Mouse (Mus musculus): Measurements from ENCODE around the gene Psen1.
A peak's percentile ranks its signal among the peaks of the same experiment; 100 is the strongest.

Gene Psen1

GRCm38 (mm10) chr12:83723037-83723436 lies 35.1 kb downstream of the Psen1 start:
- no peak for DNase-seq (ENCODE audit: low spot score in 2 of 2)

- DNase-seq (ENCODE audit: low spot score in 2 of 2) = no peak
Measured at GRCm38 (mm10) chr12:83726510-83727308, 38.8 kb downstream of the Psen1 start.

GRCm38 (mm10) chr12:83732225-83732624 lies 44.3 kb downstream of the Psen1 start:
- no peak for DNase-seq (ENCODE audit: low spot score in 2 of 2)

GRCm38 (mm10) chr12:83734047-83734446 lies 46.1 kb downstream of the Psen1 start:
- DNase-seq (ENCODE audit: low spot score in 2 of 2) = no peak

GRCm38 (mm10) chr12:83736236-83736635 lies 48.3 kb downstream of the Psen1 start:
- DNase-seq (ENCODE audit: low spot score in 2 of 2) = peak in 1 of 2 experiments; percentile 15

- DNase-seq (ENCODE audit: low spot score in 2 of 2) = no peak
Measured at GRCm38 (mm10) chr12:83738651-83739050, 50.7 kb downstream of the Psen1 start.

DNA sequence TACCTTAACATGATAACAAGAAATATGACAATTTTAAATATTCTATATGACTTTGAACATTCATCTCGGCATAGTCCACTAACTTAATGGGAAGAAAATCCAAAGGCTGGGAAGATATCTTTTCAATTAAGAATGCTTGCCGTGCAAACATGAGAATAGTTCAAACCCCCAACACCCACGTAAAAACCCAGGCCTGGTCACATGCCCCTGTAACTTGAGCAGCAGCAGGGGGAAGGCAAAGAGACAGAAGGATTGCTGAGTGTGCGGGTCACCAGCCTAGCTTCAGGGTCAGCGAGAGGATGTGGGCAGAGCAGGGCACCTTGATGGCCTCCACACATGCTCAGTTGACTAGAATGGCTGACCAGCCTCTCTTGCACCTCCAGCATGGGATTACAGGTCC lies 53.8 kb downstream of the Psen1 start:
- DNase-seq (ENCODE audit: low spot score in 2 of 2) = no peak

DNA sequence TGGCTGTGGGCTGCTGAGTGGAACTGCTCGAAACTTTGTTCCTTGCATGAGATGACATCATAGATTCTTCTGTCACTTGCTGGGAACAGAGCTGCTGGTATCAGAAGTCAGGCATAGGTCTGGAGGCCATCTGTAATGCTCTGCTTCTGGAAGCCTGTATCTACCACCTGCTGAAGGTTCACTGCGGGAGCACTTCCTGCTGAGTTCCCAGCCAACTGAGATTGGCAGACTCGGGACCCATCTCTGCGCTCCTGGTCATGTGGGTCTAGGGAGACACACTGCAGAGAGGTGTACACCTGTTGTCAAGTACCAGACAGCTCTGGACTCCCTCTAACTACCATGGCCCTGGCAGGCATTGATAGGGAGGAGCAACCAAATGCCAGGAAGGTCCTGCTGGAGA lies 54.9 kb downstream of the Psen1 start:
- DNase-seq (ENCODE audit: low spot score in 2 of 2) = no peak

- DNase-seq (ENCODE audit: low spot score in 2 of 2) = no peak
Measured at GRCm38 (mm10) chr12:83743712-83744111, 55.8 kb downstream of the Psen1 start.

DNA sequence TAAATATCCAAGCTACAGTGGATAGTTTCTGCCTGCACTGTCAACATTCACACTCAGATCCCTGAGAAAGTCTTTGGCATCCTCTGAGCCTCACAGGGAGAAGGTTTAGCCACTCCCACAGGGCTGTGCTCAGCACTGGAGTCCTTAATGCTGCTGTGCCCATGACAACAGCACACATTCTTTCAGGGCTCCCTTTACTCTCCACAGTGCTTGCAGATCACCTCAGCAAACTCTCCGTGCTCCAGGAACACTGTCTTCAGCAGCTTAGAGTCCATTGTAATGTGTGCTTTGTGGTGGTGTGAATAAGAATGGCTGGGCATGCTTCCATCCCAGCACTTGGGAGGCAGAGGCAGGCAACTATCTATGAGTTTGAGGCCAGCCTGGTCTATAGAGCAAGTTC lies 61.2 kb downstream of the Psen1 start:
- no peak for DNase-seq (ENCODE audit: low spot score in 2 of 2)

- DNase-seq (ENCODE audit: low spot score in 2 of 2) = no peak
Measured at GRCm38 (mm10) chr12:83752495-83752894, 64.5 kb downstream of the Psen1 start.

GRCm38 (mm10) chr12:83758735-83759134 lies 70.8 kb downstream of the Psen1 start:
- no peak for DNase-seq (ENCODE audit: low spot score in 2 of 2)

DNA sequence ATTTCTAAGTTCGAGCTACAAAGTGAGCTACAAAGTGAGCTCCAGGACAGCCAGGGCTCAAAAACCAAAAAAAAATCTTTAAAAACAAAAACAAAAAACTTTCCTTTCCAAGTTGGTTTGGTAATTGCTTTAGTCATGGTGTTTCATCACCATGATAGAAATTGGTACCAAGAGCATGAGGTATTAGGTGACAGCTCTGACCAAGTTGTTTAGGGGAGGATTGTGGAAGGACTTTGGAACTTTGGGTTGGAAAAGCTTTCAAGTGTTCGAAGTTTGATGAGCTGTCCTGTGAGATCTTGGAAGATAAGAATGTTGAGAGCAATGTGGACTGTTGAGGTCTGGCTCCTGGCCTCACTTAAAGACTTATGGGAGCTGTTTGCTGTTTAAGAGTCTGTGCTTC lies 72.2 kb downstream of the Psen1 start:
- no peak for DNase-seq (ENCODE audit: low spot score in 2 of 2)

DNA sequence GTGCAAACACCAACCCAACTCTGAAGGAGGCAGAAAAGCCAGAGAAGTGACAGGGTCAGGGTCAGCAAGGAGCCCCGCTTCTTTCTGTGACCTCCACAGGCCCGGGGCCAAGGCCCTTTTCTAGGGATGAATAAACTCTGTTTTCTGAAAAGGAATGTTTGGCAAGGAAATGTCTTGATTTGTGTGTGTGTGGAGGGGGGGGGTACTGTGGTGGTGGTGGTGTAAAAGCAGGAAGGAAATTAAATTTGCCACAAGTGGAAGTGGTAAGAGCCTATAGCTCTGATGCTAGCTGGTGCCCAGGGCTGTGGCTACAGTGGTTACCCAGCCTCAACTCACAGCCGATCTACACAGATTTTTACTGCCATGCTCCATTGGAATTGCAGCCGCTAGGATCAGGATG lies 74.8 kb downstream of the Psen1 start:
- no peak for DNase-seq (ENCODE audit: low spot score in 2 of 2)

DNA sequence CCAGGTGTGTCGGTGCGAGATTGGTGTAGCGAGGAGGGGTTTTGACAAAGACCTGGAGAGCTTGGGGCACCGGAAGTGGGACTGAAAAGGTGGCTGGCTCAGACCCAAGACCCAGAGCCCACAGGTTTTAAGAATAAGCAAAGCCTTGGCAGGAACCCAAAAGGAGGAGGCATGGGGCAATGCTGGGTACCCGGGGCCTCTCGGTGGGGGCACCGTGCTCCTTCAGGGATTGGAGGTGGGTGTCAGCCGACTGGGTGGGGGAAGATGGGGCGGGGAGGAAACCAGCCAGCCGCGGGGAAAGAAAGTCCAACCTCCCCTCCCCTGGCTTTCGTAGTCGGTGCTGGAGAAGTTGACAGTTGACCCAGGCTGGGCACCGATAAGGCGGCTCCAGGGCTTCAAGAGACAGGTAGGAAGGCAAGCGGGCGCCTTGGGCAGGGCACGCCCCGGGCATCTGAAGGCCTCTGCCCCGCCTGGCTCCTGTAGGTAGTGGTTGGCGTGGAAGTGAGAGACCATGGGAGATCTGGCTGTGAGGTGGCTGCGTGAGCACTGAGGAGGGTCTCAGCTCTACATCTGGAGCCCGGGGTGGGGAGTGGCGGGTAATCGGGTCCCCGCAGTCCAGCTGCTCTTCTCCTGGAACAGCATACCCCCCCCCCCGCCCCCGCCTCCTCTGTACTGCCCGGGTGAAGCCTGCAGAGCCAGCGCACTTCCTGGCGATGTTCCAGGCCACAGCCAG lies 75.5 kb downstream of the Psen1 start, which contains the start of gene Papln:
TSS of gene Papln (plus strand) at position 324 of the 733 bp plus-strand sequence.
- no peak for DNase-seq (ENCODE audit: low spot score in 2 of 2)

DNA sequence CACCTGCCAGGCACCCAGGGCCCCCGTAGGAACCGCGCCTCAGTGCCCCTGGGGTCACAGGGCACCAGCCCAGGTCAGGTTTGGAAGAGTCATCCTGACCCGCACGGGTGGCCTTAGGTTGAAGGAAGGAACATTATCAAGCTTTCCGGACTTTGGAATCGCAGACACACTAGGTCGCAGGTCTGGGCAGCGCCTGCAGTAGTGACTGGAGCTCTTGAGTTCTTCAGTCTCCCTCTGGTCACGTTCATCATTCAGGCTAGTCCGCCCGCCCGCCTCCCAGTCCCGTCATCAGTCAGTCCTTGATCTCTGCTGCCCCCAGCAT lies 76.1 kb downstream of the Psen1 start:
- DNase-seq (ENCODE audit: low spot score in 2 of 2) = no peak

DNA sequence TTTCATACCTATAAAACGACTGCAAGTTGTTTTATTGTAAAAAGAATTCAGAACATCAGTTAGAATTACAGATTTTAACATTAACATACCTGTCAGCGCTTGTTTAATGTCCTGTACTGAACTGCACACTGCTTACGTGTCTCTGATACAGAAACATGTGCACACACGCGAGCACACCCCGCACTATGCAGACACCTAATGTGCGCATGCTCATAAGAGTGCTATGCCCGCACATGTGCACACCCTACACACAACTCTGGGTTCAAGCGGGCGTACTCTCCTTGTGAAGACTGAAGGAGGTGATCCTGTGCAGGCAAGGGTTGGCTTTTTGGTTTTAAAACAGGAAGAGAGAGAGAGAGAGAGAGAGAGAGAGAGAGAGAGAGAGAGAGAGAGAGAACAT lies 76.6 kb downstream of the Psen1 start:
- no peak for DNase-seq (ENCODE audit: low spot score in 2 of 2)

GRCm38 (mm10) chr12:83765965-83766603 lies 78.1 kb downstream of the Psen1 start:
- DNase-seq (ENCODE audit: low spot score in 2 of 2) = no peak

DNA sequence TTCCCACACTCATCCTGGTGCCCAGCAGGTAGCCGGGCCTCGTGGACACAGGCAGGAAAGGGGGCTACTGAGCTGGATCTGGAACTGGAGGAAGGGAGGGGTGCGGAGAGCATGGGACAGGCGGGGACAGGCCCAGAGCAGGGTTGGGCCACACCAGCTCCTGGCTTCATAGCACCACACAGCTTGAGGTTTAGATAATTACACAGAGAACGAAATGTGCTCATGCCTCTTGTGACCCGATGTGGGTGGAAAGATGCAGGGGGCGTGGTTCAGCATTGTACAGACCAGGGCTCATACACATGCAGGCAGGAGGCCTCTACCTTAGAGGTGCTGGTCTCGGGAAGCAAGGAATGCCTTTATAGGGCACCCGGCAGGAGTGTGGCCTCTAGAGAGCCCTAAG lies 79.9 kb downstream of the Psen1 start:
- DNase-seq (ENCODE audit: low spot score in 2 of 2) = no peak

- DNase-seq (ENCODE audit: low spot score in 2 of 2) = no peak
Measured at GRCm38 (mm10) chr12:83768235-83768899, 80.4 kb downstream of the Psen1 start.

DNA sequence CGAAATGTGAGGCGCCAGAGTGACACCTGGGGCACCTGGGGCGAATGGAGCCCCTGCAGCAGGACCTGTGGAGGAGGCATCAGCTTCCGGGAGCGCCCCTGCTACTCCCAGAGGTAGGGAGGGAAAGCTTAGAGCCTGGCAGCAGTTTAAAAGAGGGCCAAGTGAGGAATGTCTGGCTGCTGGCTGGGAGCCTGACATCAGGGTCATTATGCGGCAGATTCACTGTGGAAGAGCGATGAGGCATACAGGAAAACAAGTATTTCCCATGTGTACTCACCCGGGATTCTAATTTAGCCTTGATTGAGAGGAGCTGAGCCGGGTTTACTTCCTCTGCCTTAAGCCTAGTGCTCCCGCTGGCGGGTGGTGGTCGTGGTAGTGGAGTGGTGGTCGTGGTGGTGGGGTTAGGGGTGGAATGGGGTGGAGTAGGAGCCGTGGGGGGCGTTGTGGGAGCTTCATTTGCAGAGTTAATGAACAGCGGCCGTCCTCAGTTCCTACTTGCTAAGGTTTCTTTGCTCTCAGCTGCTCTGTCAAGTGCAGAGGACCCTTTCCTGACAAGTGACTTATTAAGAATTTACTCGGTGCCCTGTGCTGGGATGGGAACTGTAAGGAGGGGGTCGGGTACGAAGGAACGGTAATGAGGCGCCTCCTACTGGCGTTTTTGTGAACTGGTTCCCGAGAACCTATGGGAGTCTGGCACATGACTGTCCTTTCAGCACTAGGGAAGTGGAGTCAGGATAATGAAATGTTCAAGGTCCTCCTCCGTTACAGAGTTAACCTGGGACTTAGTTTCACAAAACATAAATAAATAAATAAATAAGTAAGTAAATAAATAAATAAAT lies 82.7 kb downstream of the Psen1 start:
- peak in 1 of 2 experiments; percentile 75 for DNase-seq (ENCODE audit: low spot score in 2 of 2)
